ENCODE assay signal across 8 mouse cellular contexts in the genomic region with DNA sequence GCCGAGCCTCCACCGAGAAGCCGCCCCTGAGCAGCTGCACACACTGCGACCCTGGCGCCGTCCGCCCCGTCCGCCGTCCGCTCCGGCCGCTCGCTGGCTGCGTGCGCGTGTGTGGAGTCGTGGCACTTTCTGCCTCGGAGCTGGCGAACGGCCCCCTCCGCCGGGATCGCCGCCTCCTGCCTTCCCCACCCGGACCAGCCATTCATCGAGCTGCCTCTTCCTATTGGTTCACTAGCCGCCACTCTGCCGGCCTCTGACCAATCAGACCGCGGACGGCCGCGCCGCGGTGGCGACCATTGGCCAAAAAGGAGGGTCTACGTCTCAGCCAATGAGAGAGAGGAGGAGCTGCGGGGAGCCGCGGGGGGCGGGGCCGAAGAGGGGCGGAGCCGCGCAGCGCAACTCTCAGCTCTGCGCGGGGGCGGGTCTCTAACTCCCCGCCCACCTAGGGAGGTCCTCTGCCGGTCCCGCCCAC. TPM values are rescaled to one million over a fixed set of nuclear protein-coding genes. Genes with fewer than 3 reads are reported as not detected.
DNase-seq lines count a peak whose midpoint lies in the region; ATAC-seq and TF ChIP-seq lines count a peak whose summit lies in the region.

A gene (minus strand): TSS at position 184 of the 472 bp plus-strand sequence.

- no peak for TF ChIP-seq EP300 in ES-Bruce4 (IDR thresholded peaks at IDR 0.05; ENCODE audit: insufficient read depth, low read depth, low read length)
- no peak for TF ChIP-seq EP300 in liver, postnatal 0 days (IDR thresholded peaks at IDR 0.05; ENCODE audit: low read depth)

- DNase-seq in heart, postnatal 10 days, result peak; percentile 99 to 100
- peak; percentile 89 for DNase-seq in large intestine, adult 2 months (ENCODE audit: low read depth, low spot score)
- DNase-seq in liver, postnatal 0 days, result peak; percentile 98
- DNase-seq in testis, postnatal 10 days (ENCODE audit: low spot score), result peak; percentile 99

- H3K27ac ChIP-seq in ES-Bruce4 (ENCODE audit: insufficient read depth, low read length), result peak within 1 kb of the TSS; percentile 48
- H3K27ac ChIP-seq in forebrain, embryonic 13.5 days, result peak within 1 kb of the TSS; percentile 74
- H3K27ac ChIP-seq in liver, postnatal 0 days (ENCODE audit: low read depth), result peak within 1 kb of the TSS; percentile 100
- peak within 1 kb of the TSS; percentile 85 for H3K27ac ChIP-seq in neural tube, embryonic 14.5 days (ENCODE audit: low read depth, low read length)

- H3K36me3 ChIP-seq in ES-Bruce4 (ENCODE audit: control insufficient read depth, insufficient read depth, low read length, poor library complexity, severe bottlenecking), result peaks cover 16% of the 10 kb centered on the region
- no peaks in the 10 kb centered on the region for H3K36me3 ChIP-seq in forebrain, embryonic 13.5 days (ENCODE audit: poor library complexity, severe bottlenecking)
- peaks cover 6% of the 10 kb centered on the region; the same call in 1 of the 2 replicates for H3K36me3 ChIP-seq in liver, postnatal 0 days (replicated peaks; ENCODE audit: insufficient read depth, low read length)
- H3K36me3 ChIP-seq in neural tube, embryonic 14.5 days (ENCODE audit: control insufficient read depth, insufficient read depth, low read length), result no peaks in the 10 kb centered on the region

- H3K4me3 ChIP-seq in ES-Bruce4 (ENCODE audit: low read depth, low read length), result peak within 1 kb of the TSS; percentile 70
- H3K4me3 ChIP-seq in forebrain, embryonic 13.5 days, result peak within 1 kb of the TSS; percentile 81
- peak within 1 kb of the TSS; percentile 83 for H3K4me3 ChIP-seq in liver, postnatal 0 days (ENCODE audit: low read depth, low read length)
- peak within 1 kb of the TSS; percentile 86 for H3K4me3 ChIP-seq in neural tube, embryonic 14.5 days (ENCODE audit: low read depth, low read length)

- peak within 1 kb of the TSS; percentile 71 for H3K4me2 ChIP-seq in forebrain, embryonic 13.5 days
- peak within 1 kb of the TSS; percentile 87 for H3K4me2 ChIP-seq in liver, postnatal 0 days (ENCODE audit: low read depth, low read length)
- H3K4me2 ChIP-seq in neural tube, embryonic 14.5 days (ENCODE audit: low read depth, low read length), result peak within 1 kb of the TSS; percentile 54

- H3K9me3 ChIP-seq in ES-Bruce4 (replicated peaks; ENCODE audit: control insufficient read depth, insufficient read depth, low read length, poor library complexity, severe bottlenecking), result no peaks in the 10 kb centered on the region
- H3K9me3 ChIP-seq in forebrain, embryonic 13.5 days (replicated peaks), result no peaks in the 10 kb centered on the region
- H3K9me3 ChIP-seq in liver, postnatal 0 days (ENCODE audit: low read length), result no peaks in the 10 kb centered on the region
- no peaks in the 10 kb centered on the region for H3K9me3 ChIP-seq in neural tube, embryonic 14.5 days (ENCODE audit: control insufficient read depth, low read length)

- ATAC-seq in cerebellum, adult (ENCODE audit: insufficient number of reproducible peaks, low FRiP score, low TSS enrichment), result peak; percentile 97
- ATAC-seq in forebrain, embryonic 13.5 days, result peak; percentile 99
- ATAC-seq in liver, postnatal 0 days, result peak; percentile 91
- ATAC-seq in neural tube, embryonic 14.5 days (ENCODE audit: low read depth), result peak; percentile 99

- no peaks in the 10 kb centered on the region for H3K27me3 ChIP-seq in ES-Bruce4 (ENCODE audit: control insufficient read depth, insufficient read depth, low read length, poor library complexity, severe bottlenecking)
- H3K27me3 ChIP-seq in forebrain, embryonic 13.5 days, result no peaks in the 10 kb centered on the region
- H3K27me3 ChIP-seq in liver, postnatal 0 days (ENCODE audit: insufficient read depth, low read length), result no peaks in the 10 kb centered on the region
- H3K27me3 ChIP-seq in neural tube, embryonic 14.5 days (ENCODE audit: control insufficient read depth, insufficient read depth, low read length), result no peaks in the 10 kb centered on the region

- WGBS in forebrain, embryonic 13.5 days, result 1% methylated on average over 44 of the region's 53 CpGs
- WGBS in large intestine, adult 2 months, result under 1% methylated on average over 53 of the region's 53 CpGs
- WGBS in liver, postnatal 0 days (ENCODE audit: insufficient replicate concordance), result under 1% methylated on average over 53 of the region's 53 CpGs
- under 1% methylated on average over 36 of the region's 53 CpGs for WGBS in neural tube, embryonic 14.5 days

- peaks cover 5% of the 10 kb centered on the region for H3K4me1 ChIP-seq in ES-Bruce4 (ENCODE audit: control insufficient read depth, insufficient read depth, low read length)
- peaks cover 4% of the 10 kb centered on the region; the same call in 1 of the 2 replicates for H3K4me1 ChIP-seq in forebrain, embryonic 13.5 days
- H3K4me1 ChIP-seq in liver, postnatal 0 days (ENCODE audit: insufficient read depth), result peaks cover 48% of the 10 kb centered on the region
- H3K4me1 ChIP-seq in neural tube, embryonic 14.5 days (ENCODE audit: control insufficient read depth, insufficient read depth, low read length), result no peaks in the 10 kb centered on the region

- TF ChIP-seq CTCF in ES-Bruce4 (IDR thresholded peaks at IDR 0.05; ENCODE audit: low read depth, low read length), result no peak
- no peak for TF ChIP-seq CTCF in liver, postnatal 0 days (IDR thresholded peaks at IDR 0.05; ENCODE audit: low read depth)

- H3K9ac ChIP-seq in ES-Bruce4 (ENCODE audit: low read depth, poor library complexity, severe bottlenecking), result peak within 1 kb of the TSS; percentile 99
- H3K9ac ChIP-seq in forebrain, embryonic 13.5 days, result peak within 1 kb of the TSS; percentile 75
- H3K9ac ChIP-seq in liver, postnatal 0 days (replicated peaks), result peak within 1 kb of the TSS; percentile 98
- peak within 1 kb of the TSS; percentile 76 for H3K9ac ChIP-seq in neural tube, embryonic 14.5 days (replicated peaks; ENCODE audit: low read depth, low read length)

- peak; percentile 39 for TF ChIP-seq POLR2A in ES-Bruce4 (IDR thresholded peaks at IDR 0.05; ENCODE audit: insufficient read depth, low read length)

- intact Hi-C loops in heart, postnatal 10 days (cut with DNase I), result loop anchor here (2.0 to 10.0 kb wide), 4 partner anchors 76 to 260 kb away; a partner anchor contains a TSS

RNA-seq across cellular contexts. Expression of the gene that starts here (rescaled TPM):
- 446 and 451 TPM in 2 replicates for polyA plus RNA-seq in ES-Bruce4 (2011; ENCODE audit: insufficient read depth, insufficient read length, low read depth, missing spikeins)
- polyA plus RNA-seq in forebrain, embryonic 13.5 days (2015; fragmentation: Nextera tagmentation; extraction: Ambion mirVana), result 23.9 and 27.7 TPM in 2 replicates
- 100 to 1,000 TPM; 147 to 160 TPM for total RNA-seq in heart, postnatal 10 days (2021)
- 200 and 209 TPM in 2 replicates for polyA plus RNA-seq in large intestine, adult 2 months (2012; rRNA removed)
- 74.3 and 74.7 TPM in 2 replicates for polyA plus RNA-seq in liver, postnatal 0 days (2015; fragmentation: Nextera tagmentation; extraction: Ambion mirVana)
- 32.7 and 46.0 TPM in 2 replicates for polyA plus RNA-seq in neural tube, embryonic 14.5 days (2014; fragmentation: Nextera tagmentation; extraction: Ambion mirVana)

Comparison
In these comparisons a context has a peak if more than half of its experiments do, and no peak if none do; other contexts are left out.
1. Peak in every context shown above with its lines: DNase-seq, ATAC-seq, H3K4me3 ChIP-seq and H3K27ac ChIP-seq.
2. H3K27ac ChIP-seq: peak in every context shown above with its lines; median percentile 100 in liver, postnatal 0 days; 85 in neural tube, embryonic 14.5 days; 74 in forebrain, embryonic 13.5 days; 48 in ES-Bruce4.